Mouse (Mus musculus): ENCODE data around the gene Sbno1.

DNA sequence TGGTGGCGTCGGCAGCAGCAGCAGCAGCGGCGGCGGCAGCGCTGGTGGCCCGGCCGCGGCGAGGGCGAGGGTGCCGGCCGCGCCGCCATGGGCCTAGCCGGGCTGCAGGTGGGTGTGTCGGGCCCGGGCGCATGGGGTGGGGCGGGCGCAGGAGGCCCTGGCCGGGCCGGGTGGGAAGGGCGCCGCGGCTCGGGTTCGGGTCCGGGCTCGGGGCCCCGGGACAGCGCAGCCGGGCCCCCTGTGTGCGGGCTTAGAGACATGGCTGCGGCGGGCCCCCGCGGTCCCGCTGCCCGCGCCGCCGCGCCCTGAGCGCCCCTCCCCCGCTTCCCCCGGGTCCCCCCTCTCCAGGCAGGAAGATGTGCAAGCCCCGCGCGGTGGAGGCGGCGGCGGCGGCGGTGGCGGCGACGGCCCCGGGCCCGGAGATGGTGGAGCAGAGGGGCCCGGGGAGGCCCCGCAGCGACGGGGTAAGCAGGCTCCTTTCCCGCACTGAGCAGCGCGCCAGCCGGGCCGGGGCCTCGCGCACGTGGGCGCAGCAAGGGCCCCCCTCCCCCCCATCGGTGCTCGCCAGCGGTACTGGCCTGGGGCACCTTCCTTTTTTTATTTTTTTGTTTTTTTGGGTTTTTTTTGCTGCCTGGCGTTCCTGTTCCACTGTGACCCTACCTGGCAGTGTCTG lies 20.0 kb upstream of the Sbno1 start:
- TF ChIP-seq CTCF (IDR thresholded peaks at IDR 0.05), result no peak
- TF ChIP-seq POLR2A (IDR thresholded peaks at IDR 0.05; ENCODE audit: insufficient read depth, low read depth, low read length), result no peak
- no peak for TF ChIP-seq EP300 (IDR thresholded peaks at IDR 0.05; ENCODE audit: insufficient read depth, low read depth, low read length)
